Mouse (Mus musculus) intestine, embryonic 14.5 days (tissue): ENCODE measurements around the gene Ggta1. TPM values are rescaled to one million over a fixed set of nuclear protein-coding genes. Genes with fewer than 3 reads are reported as not detected.

Experiments
- ATAC-seq: fragments of 200-750 bp; cut with Nextera tagmentation; replicated peaks from 2 replicates; pipeline ENCODE4 v1.8.0; 2017; ENCODE audit warnings: low read depth, moderate number of reproducible peaks, moderate TSS enrichment, moderate library complexity; ENCODE audit not compliant: low FRiP score, low TSS enrichment
- DNase-seq: peaks from one replicate; pipeline ENCODE4 v3.0.0-alpha.2; 2018; ENCODE audit warnings: low spot score
- H3K27ac ChIP-seq: fragments of 300-500 bp; sonication (generic); 2 replicates; pipeline ENCODE4 v1.5.1; 2014; ENCODE audit warnings: low read depth, mild to moderate bottlenecking, control low read depth
- H3K27me3 ChIP-seq: fragments of 300-500 bp; sonication (generic); replicated peaks from 2 replicates; pipeline ENCODE4 v1.6.1; 2014; ENCODE audit warnings: low read length, control low read depth; ENCODE audit not compliant: control insufficient read depth, insufficient read depth
- H3K36me3 ChIP-seq: fragments of 300-500 bp; sonication (generic); 2 replicates; pipeline ENCODE4 v1.6.1; 2014; ENCODE audit warnings: low read length, control low read depth; ENCODE audit not compliant: control insufficient read depth, insufficient read depth
- H3K4me1 ChIP-seq: fragments of 300-500 bp; sonication (generic); replicated peaks from 2 replicates; pipeline ENCODE4 v1.6.1; 2014; ENCODE audit warnings: low read length, control low read depth, mixed read lengths; ENCODE audit not compliant: control insufficient read depth, insufficient read depth
- H3K4me2 ChIP-seq: fragments of 300-500 bp; sonication (generic); 2 replicates; pipeline ENCODE4 v1.6.1; 2014; ENCODE audit warnings: low read length
- H3K4me3 ChIP-seq: fragments of 300-500 bp; sonication (generic); 2 replicates; pipeline ENCODE4 v1.5.1; 2014; ENCODE audit warnings: low read depth, low read length, control low read depth, mixed read lengths
- H3K9ac ChIP-seq: fragments of 300-500 bp; sonication (generic); 2 replicates; pipeline ENCODE4 v1.6.1; 2014; ENCODE audit warnings: mild to moderate bottlenecking, low read length
- H3K9me3 ChIP-seq: fragments of 300-500 bp; sonication (generic); 2 replicates; pipeline ENCODE4 v1.6.1; 2016; ENCODE audit warnings: low read length, control low read depth; ENCODE audit not compliant: control insufficient read depth
- WGBS: fragments of 180-500 bp; shearing (Covaris S2); extraction: QIAGEN DNeasy Blood & Tissue Kit; methylation state at CpG from one replicate; pipeline ENCODE4 v1.1.7; 2014; 5-methylcytosine and 5-hydroxymethylcytosine counted together
- polyA plus RNA-seq: library from polyadenylated mRNA; unstranded; fragments of >200 nt; fragmentation: Nextera tagmentation; extraction: Ambion mirVana; gene quantifications from 2 replicates; pipeline ENCODE4 v1.2.1, GENCODE M21; 2014

The Ggta1 gene
- polyA plus RNA-seq, 1 experiment from 2014 or later: 20.1 TPM

DNA sequence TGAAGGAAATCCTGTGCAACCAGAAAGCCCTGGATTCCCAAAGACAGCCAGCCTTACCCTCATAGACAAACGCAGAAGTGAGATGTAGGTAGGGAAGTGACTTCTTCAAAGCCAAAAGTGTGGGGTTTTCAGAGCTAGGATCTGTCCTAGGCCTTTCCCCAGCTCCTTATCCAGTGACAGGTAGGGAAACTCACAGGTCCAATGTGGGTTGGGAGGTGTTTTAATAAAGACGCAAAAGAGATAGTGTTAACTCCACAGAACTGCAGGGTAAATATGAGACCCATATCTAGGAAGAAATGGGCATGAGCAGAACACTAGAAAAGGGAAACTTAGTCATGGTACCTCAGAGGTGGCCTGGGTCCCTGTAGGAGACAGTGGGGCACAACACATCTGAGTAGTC is 5.2 kb upstream of the Ggta1 start:
- Histone ChIP-seq H3K9ac (no peak overlapping the region), H3K4me1 (peaks cover 7% of the 10 kb centered on the region), H3K9me3 (no peaks in the 10 kb centered on the region), H3K4me3 (no peak overlapping the region), H3K36me3 (no peaks in the 10 kb centered on the region), H3K4me2 (no peak overlapping the region), H3K27ac (no peak overlapping the region), H3K27me3 (no peaks in the 10 kb centered on the region)
- no peak for DNase-seq
- 75% methylated on average over 2 of the region's 2 CpGs for WGBS
- ATAC-seq: no peak

- WGBS: 55% methylated on average over 3 of the region's 3 CpGs
- peaks cover 11% of the 10 kb centered on the region for H3K4me1 ChIP-seq
- H3K36me3 ChIP-seq: no peaks in the 10 kb centered on the region
- no peaks in the 10 kb centered on the region for H3K9me3 ChIP-seq
- no peak for ATAC-seq
- no peak overlapping the region for H3K4me2 ChIP-seq
- no peak for DNase-seq
- no peak overlapping the region for H3K27ac ChIP-seq
- H3K9ac ChIP-seq: no peak overlapping the region
- H3K4me3 ChIP-seq: no peak overlapping the region
- no peaks in the 10 kb centered on the region for H3K27me3 ChIP-seq
Observed at GRCm38 (mm10) chr2:35467855-35468254, 4.8 kb upstream of the Ggta1 start.

DNA sequence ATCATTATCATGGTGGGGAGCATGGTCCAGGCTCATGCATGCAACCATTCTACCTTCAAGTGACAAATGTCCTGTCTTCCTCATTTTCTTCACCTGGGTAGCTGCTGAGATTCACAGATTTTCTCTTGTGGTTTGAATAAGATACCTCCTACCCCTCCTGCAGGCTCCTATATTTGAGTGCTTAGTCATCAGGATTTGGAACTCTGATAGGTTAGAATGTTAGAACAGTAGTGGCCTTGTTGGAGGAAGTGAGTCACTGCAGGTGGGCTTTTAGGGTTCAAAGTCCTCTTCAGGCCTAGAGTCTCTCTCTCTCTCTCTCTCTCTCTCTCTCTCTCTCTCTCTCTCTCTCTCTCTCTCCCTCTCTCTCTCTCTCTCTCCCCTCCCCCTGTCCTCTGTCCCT is 2.6 kb upstream of the Ggta1 start:
- no peak for ATAC-seq
- Histone ChIP-seq H3K4me1 (peaks cover 19% of the 10 kb centered on the region), H3K4me3 (no peak overlapping the region), H3K9me3 (no peaks in the 10 kb centered on the region), H3K27me3 (no peaks in the 10 kb centered on the region), H3K27ac (no peak overlapping the region), H3K36me3 (no peaks in the 10 kb centered on the region), H3K4me2 (no peak overlapping the region), H3K9ac (no peak overlapping the region)
- DNase-seq: no peak

GRCm38 (mm10) chr2:35464548-35464947 is 1.5 kb upstream of the Ggta1 start:
- ATAC-seq (no peak), DNase-seq (no peak)
- Histone ChIP-seq H3K9me3 (no peaks in the 10 kb centered on the region), H3K4me1 (peaks cover 22% of the 10 kb centered on the region), H3K27ac (no peak overlapping the region), H3K4me2 (no peak overlapping the region), H3K27me3 (no peaks in the 10 kb centered on the region), H3K9ac (no peak overlapping the region), H3K4me3 (no peak overlapping the region), H3K36me3 (no peaks in the 10 kb centered on the region)
- 83% methylated on average over 3 of the region's 3 CpGs for WGBS

- Histone ChIP-seq H3K27me3 (no peaks in the 10 kb centered on the region), H3K4me3 (no peak overlapping the region), H3K36me3 (no peaks in the 10 kb centered on the region), H3K9me3 (no peaks in the 10 kb centered on the region), H3K9ac (no peak overlapping the region), H3K27ac (no peak overlapping the region), H3K4me2 (0 out of 2 replicates have a peak overlapping the region, but pooled peaks have one; percentile 86), H3K4me1 (peaks cover 22% of the 10 kb centered on the region)
- 52% methylated on average over 7 of the region's 7 CpGs for WGBS
- no peak for DNase-seq
- no peak for ATAC-seq
Observed at GRCm38 (mm10) chr2:35464089-35464534, 1.1 kb upstream of the Ggta1 start.

DNA sequence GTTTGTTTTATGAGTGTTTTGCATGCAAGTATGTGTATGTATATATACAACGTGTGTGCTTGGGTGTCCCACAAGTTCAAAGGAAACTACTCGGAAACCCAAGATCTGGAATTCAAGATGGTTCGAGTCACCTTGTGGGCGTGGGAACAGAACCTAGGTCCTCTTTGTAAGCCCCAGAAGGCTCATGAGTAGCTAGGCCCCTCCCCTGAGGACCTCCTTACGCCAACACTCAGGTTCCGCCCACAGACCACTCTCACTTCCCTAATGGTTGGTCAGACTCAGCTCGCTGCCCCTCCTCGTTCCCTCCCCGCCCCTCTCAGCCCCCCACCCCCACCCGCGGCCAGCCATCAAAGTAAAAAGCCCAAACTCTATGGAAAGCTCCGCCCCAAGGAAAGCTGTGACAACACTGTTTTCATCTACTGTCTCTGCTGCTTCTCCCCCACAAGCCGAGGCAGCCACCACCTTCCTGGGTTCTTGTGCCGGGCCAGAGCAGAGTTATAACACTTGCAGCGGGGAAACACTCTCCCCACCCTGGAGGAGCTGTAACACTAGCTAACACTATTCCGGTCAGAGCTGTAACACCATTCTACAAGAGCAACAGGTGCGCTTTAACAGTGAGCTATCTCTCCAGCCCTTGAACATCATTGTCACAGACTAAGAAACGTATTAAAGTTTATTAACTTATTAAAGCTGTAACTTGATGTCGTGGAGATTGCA is 499 bp upstream of the Ggta1 start:
- no peaks in the 10 kb centered on the region for H3K36me3 ChIP-seq
- H3K4me2 ChIP-seq: peak overlapping the region; percentile 86
- no peak; the same call in 1 of the 2 replicates for ATAC-seq
- 17% methylated on average over 19 of the region's 19 CpGs for WGBS
- no peak for DNase-seq
- no peak overlapping the region for H3K4me3 ChIP-seq
- no peaks in the 10 kb centered on the region for H3K27me3 ChIP-seq
- no peaks in the 10 kb centered on the region for H3K9me3 ChIP-seq
- H3K4me1 ChIP-seq: peaks cover 22% of the 10 kb centered on the region
- no peak overlapping the region for H3K27ac ChIP-seq
- H3K9ac ChIP-seq: no peak overlapping the region

GRCm38 (mm10) chr2:35461971-35462787 is 852 bp downstream of the Ggta1 start:
- H3K36me3 ChIP-seq: no peaks in the 10 kb centered on the region
- H3K4me1 ChIP-seq: peaks cover 22% of the 10 kb centered on the region
- peak overlapping the region; percentile 64 for H3K27ac ChIP-seq
- H3K4me2 ChIP-seq: peak overlapping the region; percentile 86
- ATAC-seq (peak; percentile 58), DNase-seq (peak; percentile 70)
- H3K27me3 ChIP-seq: no peaks in the 10 kb centered on the region
- WGBS: under 1% methylated on average over 52 of the region's 52 CpGs
- H3K9ac ChIP-seq: peak overlapping the region; percentile 66
- peak overlapping the region; percentile 56 for H3K4me3 ChIP-seq
- H3K9me3 ChIP-seq: no peaks in the 10 kb centered on the region

GRCm38 (mm10) chr2:35461131-35461947 is 1.7 kb downstream of the Ggta1 start:
- peak overlapping the region; percentile 86 for H3K4me2 ChIP-seq
- H3K36me3 ChIP-seq: no peaks in the 10 kb centered on the region
- peak overlapping the region; percentile 64 for H3K27ac ChIP-seq
- DNase-seq: peak; percentile 69
- H3K4me1 ChIP-seq: peaks cover 22% of the 10 kb centered on the region
- no peaks in the 10 kb centered on the region for H3K9me3 ChIP-seq
- 5% methylated on average over 20 of the region's 20 CpGs for WGBS
- peak overlapping the region; percentile 66 for H3K9ac ChIP-seq
- H3K4me3 ChIP-seq: peak overlapping the region; percentile 56
- no peaks in the 10 kb centered on the region for H3K27me3 ChIP-seq
- peak; percentile 36; the same call in 1 of the 2 replicates for ATAC-seq
